In the genomic region with DNA sequence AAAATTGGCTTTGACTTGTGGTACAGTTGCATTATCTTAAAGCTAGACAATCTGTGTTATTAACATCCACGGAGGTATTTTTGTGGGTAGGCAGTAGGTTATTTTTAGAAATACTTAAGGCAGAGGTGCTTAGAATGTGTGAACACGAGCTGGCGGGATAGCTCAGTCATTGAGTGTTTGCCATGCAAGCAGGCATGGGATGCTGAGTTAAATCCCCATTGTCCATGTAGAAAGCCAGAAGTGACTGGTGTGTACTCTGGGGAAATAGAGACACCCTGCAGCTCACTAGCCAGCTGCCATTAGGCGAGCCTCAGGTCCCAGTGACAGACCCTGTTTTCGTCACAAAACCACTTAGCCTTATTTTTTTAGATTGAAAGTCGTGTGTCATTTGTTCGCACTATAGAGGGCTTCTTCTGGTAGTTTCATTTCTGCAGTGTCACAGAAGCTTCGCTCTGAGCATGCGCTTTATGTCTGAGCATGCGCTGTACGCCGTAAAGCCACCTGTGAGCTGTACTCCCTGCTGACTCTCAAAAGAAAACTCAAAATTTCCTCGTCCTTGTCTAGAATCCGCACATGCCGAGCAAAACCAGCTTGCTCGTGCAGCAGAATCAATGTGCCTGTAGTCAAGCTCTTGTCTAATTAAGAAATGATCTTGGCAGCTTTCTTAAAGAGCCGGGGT, we compare ENCODE assay signal across 9 mouse cellular contexts. TPM values are rescaled to one million over a fixed set of nuclear protein-coding genes. Genes with fewer than 3 reads are reported as not detected.
DNase-seq lines count a peak whose midpoint lies in the region; ATAC-seq lines count a peak whose summit lies in the region.
"Had no signal": no experiment of that assay in that cellular context is flagged by ENCODE, and none has a peak within 500 bp of the region (broad histone marks: within the 10 kb centered on the region; RNA-seq: fewer than 3 reads in every experiment).

No protein-coding gene starts in this region.

- H3K36me3 ChIP-seq in kidney, embryonic 15.5 days, result no peaks in the 10 kb centered on the region
- 0 out of 2 replicates have a peak, but pooled peaks cover 6% of the 10 kb centered on the region for H3K36me3 ChIP-seq in kidney, embryonic 16.5 days (ENCODE audit: insufficient read depth, low read length)
- H3K36me3 ChIP-seq in forebrain, embryonic 12.5 days (replicated peaks), result no peaks in the 10 kb centered on the region; the same call in 1 of the 2 replicates
- H3K36me3 ChIP-seq in midbrain, embryonic 14.5 days (ENCODE audit: control insufficient read depth, insufficient read depth, low read length), result no peaks in the 10 kb centered on the region
- H3K36me3 ChIP-seq: neural tube, embryonic 12.5 days had no signal

- no peaks in the 10 kb centered on the region for H3K27me3 ChIP-seq in kidney, embryonic 15.5 days
- no peaks in the 10 kb centered on the region for H3K27me3 ChIP-seq in kidney, embryonic 16.5 days (ENCODE audit: insufficient read depth, low read length)
- H3K27me3 ChIP-seq in forebrain, embryonic 12.5 days, result no peaks in the 10 kb centered on the region
- no peaks in the 10 kb centered on the region for H3K27me3 ChIP-seq in midbrain, embryonic 14.5 days (ENCODE audit: control insufficient read depth, insufficient read depth, low read length)
- H3K27me3 ChIP-seq: neural tube, embryonic 12.5 days had no signal

- no peak overlapping the region for H3K4me2 ChIP-seq in kidney, embryonic 15.5 days
- H3K4me2 ChIP-seq in kidney, embryonic 16.5 days (replicated peaks; ENCODE audit: low read depth, low read length), result no peak overlapping the region
- no peak overlapping the region for H3K4me2 ChIP-seq in forebrain, embryonic 12.5 days
- no peak overlapping the region for H3K4me2 ChIP-seq in midbrain, embryonic 14.5 days (ENCODE audit: low read length)
- H3K4me2 ChIP-seq: neural tube, embryonic 12.5 days had no signal

- peak; percentile 35 for DNase-seq in midbrain, embryonic 14.5 days
- peak; percentile 64 to 69 for DNase-seq in thymus, postnatal 10 days (ENCODE audit: low spot score in 2 of 2)
- no peak for DNase-seq in ovary, postnatal 36 days (ENCODE audit: low spot score)
- DNase-seq in adrenal gland, adult 2 months, result no peak

- peaks cover 25% of the 10 kb centered on the region for H3K4me1 ChIP-seq in kidney, embryonic 15.5 days
- peaks cover 19% of the 10 kb centered on the region; the same call in 1 of the 2 replicates for H3K4me1 ChIP-seq in kidney, embryonic 16.5 days (ENCODE audit: insufficient read depth, low read length)
- peaks cover 10% of the 10 kb centered on the region; the same call in 1 of the 2 replicates for H3K4me1 ChIP-seq in forebrain, embryonic 12.5 days
- no peaks in the 10 kb centered on the region for H3K4me1 ChIP-seq in midbrain, embryonic 14.5 days (ENCODE audit: control insufficient read depth, insufficient read depth, low read length)
- H3K4me1 ChIP-seq: neural tube, embryonic 12.5 days had no signal

- WGBS in kidney, embryonic 15.5 days, result 80% methylated on average over 17 of the region's 17 CpGs
- WGBS in kidney, embryonic 16.5 days, result 79% methylated on average over 17 of the region's 17 CpGs
- WGBS in forebrain, embryonic 12.5 days, result 72% methylated on average over 17 of the region's 17 CpGs
- 53% methylated on average over 17 of the region's 17 CpGs for WGBS in midbrain, embryonic 14.5 days

- ATAC-seq in kidney, embryonic 15.5 days (replicated peaks; ENCODE audit: low FRiP score), result no peak
- ATAC-seq in kidney, embryonic 16.5 days (ENCODE audit: low FRiP score, low TSS enrichment), result no peak
- 0 out of 2 replicates have a peak, but pooled peaks have one; percentile 36 for ATAC-seq in forebrain, embryonic 12.5 days (ENCODE audit: low FRiP score)
- ATAC-seq in inflammation-experienced regulatory T-cells, adult 6 months, result peak; percentile 64
- no peak for ATAC-seq in midbrain, embryonic 14.5 days (ENCODE audit: low FRiP score, low TSS enrichment)

- H3K27ac ChIP-seq in kidney, embryonic 15.5 days, result 0 out of 2 replicates have a peak overlapping the region, but pooled peaks have one; percentile 6
- H3K27ac ChIP-seq in kidney, embryonic 16.5 days (ENCODE audit: low read length), result no peak overlapping the region
- peak overlapping the region; percentile 19; the same call in 1 of the 2 replicates for H3K27ac ChIP-seq in forebrain, embryonic 12.5 days
- no peak overlapping the region for H3K27ac ChIP-seq in midbrain, embryonic 14.5 days (replicated peaks; ENCODE audit: low read depth, low read length)
- H3K27ac ChIP-seq: neural tube, embryonic 12.5 days had no signal

- no peak overlapping the region for H3K4me3 ChIP-seq in kidney, embryonic 15.5 days (replicated peaks)
- H3K4me3 ChIP-seq in kidney, embryonic 16.5 days (ENCODE audit: low read length), result no peak overlapping the region
- no peak overlapping the region for H3K4me3 ChIP-seq in forebrain, embryonic 12.5 days (replicated peaks)
- H3K4me3 ChIP-seq in midbrain, embryonic 14.5 days (replicated peaks; ENCODE audit: low read depth, low read length), result no peak overlapping the region
- H3K4me3 ChIP-seq: neural tube, embryonic 12.5 days had no signal

- no peak overlapping the region for H3K9ac ChIP-seq in kidney, embryonic 15.5 days
- H3K9ac ChIP-seq in kidney, embryonic 16.5 days (replicated peaks; ENCODE audit: low read length), result no peak overlapping the region
- H3K9ac ChIP-seq in forebrain, embryonic 12.5 days, result no peak overlapping the region
- no peak overlapping the region for H3K9ac ChIP-seq in midbrain, embryonic 14.5 days (replicated peaks; ENCODE audit: low read length)
- H3K9ac ChIP-seq: neural tube, embryonic 12.5 days had no signal

- no peaks in the 10 kb centered on the region for H3K9me3 ChIP-seq in kidney, embryonic 15.5 days (replicated peaks)
- H3K9me3 ChIP-seq in kidney, embryonic 16.5 days (ENCODE audit: low read length), result no peaks in the 10 kb centered on the region
- no peaks in the 10 kb centered on the region for H3K9me3 ChIP-seq in forebrain, embryonic 12.5 days
- no peaks in the 10 kb centered on the region for H3K9me3 ChIP-seq in midbrain, embryonic 14.5 days (ENCODE audit: control insufficient read depth, low read length)
- H3K9me3 ChIP-seq: neural tube, embryonic 12.5 days had no signal

RNA-seq across cellular contexts. Expression of a gene that starts 58.5 kb away (rescaled TPM):
- polyA plus RNA-seq in kidney, embryonic 15.5 days (2015; fragmentation: Nextera tagmentation; extraction: Ambion mirVana), result 46.6 and 47.6 TPM in 2 replicates
- polyA plus RNA-seq in kidney, embryonic 16.5 days (2015; fragmentation: Nextera tagmentation; extraction: Ambion mirVana), result 40.5 and 54.9 TPM in 2 replicates
- 34.6 and 37.4 TPM in 2 replicates for polyA plus RNA-seq in forebrain, embryonic 12.5 days (2016; fragmentation: Nextera tagmentation; extraction: Ambion mirVana)
- polyA plus RNA-seq in inflammation-experienced regulatory T-cells, adult 6 months (2017; shearing (Covaris generic)), result 10 to 100 TPM in 2 of 3 experiments, 1 to 10 TPM in 1; 9.0 to 16.4 (median 11.1) TPM
- polyA plus RNA-seq in midbrain, embryonic 14.5 days (2014; fragmentation: Nextera tagmentation; extraction: Ambion mirVana), result 30.4 and 33.9 TPM in 2 replicates
- total RNA-seq in adrenal gland, adult 2 months (2021), result 10 to 100 TPM; 59.0 to 96.0 TPM
- 111 and 121 TPM in 2 replicates for polyA plus RNA-seq in adrenal gland, adult 2 months (2012; rRNA removed)

Comparison
In these comparisons a context has a peak if more than half of its experiments do, and no peak if none do; other contexts are left out.
1. H3K27ac ChIP-seq: peak in kidney, embryonic 15.5 days (single experiment) and forebrain, embryonic 12.5 days (single experiment); none in kidney, embryonic 16.5 days (single experiment) and midbrain, embryonic 14.5 days (single experiment).
2. ATAC-seq: peak in forebrain, embryonic 12.5 days (single experiment) and inflammation-experienced regulatory T-cells, adult 6 months (single experiment); none in kidney, embryonic 15.5 days (single experiment), kidney, embryonic 16.5 days (single experiment) and midbrain, embryonic 14.5 days (single experiment).
3. DNase-seq: peak in midbrain, embryonic 14.5 days (single experiment) and thymus, postnatal 10 days (2 of 2); none in ovary, postnatal 36 days (single experiment) and adrenal gland, adult 2 months (single experiment).